Mouse (Mus musculus) frontal cortex, adult (tissue): ENCODE measurements around the gene Cyp11a1.

Experiments
- ATAC-seq: cut with Nextera tagmentation; 2 replicates; pipeline ENCODE4 v1.9.2; 2017; ENCODE audit warnings: mild to moderate bottlenecking, moderate library complexity, mixed read lengths; ENCODE audit not compliant: low TSS enrichment

The Cyp11a1 gene

GRCm38 (mm10) chr9:58008336-58009014, 2.3 kb downstream of the Cyp11a1 start:
- ATAC-seq, result peak; percentile 45; the same call in 1 of the 2 replicates

- peak; percentile 60 for ATAC-seq
These were observed 2.8 kb downstream of the Cyp11a1 start for GRCm38 (mm10) chr9:58009015-58009362.

- no peak for ATAC-seq
These were observed 3.4 kb downstream of the Cyp11a1 start for GRCm38 (mm10) chr9:58009588-58009987.

- no peak for ATAC-seq
These were observed 4.8 kb downstream of the Cyp11a1 start for GRCm38 (mm10) chr9:58011027-58011426.

- ATAC-seq, result no peak
These were observed 5.3 kb downstream of the Cyp11a1 start for GRCm38 (mm10) chr9:58011552-58011951.

DNA sequence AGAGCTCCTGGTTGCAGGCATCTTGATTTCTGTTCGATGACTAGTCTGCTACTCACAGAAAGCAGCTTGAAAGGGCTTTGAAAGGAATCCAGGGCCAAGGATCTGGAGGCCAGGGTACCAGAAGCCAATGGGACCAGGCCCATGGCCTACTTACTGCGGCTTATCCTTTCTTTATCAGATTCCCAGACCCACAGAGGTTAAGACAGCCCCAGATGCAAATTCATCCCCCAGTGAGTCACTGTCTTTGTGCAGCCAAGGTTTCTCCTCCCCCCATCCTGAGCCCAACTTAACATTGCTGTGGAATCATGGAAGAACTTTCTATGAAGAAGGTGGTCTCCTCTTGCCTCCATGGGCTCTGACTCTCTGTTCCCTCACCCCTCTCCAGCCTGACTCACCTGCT, 6.3 kb downstream of the Cyp11a1 start:
- 0 out of 2 replicates have a peak, but pooled peaks have one; percentile 15 for ATAC-seq

GRCm38 (mm10) chr9:58012935-58013334, 6.7 kb downstream of the Cyp11a1 start:
- 0 out of 2 replicates have a peak, but pooled peaks have one; percentile 38 for ATAC-seq

GRCm38 (mm10) chr9:58014393-58015160, 8.4 kb downstream of the Cyp11a1 start:
- ATAC-seq, result no peak

- ATAC-seq, result no peak
These were observed 9.6 kb downstream of the Cyp11a1 start for GRCm38 (mm10) chr9:58015856-58016255.

DNA sequence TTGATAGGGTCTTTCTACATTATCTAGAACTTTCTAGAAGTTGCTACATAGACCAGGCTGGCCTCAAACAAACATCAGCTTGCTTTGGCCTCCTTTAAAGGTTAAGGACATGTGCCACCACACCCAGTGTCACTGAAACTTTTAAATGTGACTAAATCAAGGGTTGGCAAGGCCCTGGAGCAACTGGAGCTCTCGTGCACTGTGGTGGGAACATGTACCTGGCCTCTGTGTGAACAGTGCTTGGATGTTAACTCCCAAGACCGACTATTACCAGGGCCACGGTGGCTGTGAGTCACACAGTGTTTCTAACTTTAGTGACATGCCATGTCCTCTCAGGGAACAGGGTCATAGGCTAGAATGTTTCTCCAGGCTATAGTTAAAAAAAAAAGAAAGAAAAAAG, 10.8 kb downstream of the Cyp11a1 start:
- ATAC-seq, result no peak

DNA sequence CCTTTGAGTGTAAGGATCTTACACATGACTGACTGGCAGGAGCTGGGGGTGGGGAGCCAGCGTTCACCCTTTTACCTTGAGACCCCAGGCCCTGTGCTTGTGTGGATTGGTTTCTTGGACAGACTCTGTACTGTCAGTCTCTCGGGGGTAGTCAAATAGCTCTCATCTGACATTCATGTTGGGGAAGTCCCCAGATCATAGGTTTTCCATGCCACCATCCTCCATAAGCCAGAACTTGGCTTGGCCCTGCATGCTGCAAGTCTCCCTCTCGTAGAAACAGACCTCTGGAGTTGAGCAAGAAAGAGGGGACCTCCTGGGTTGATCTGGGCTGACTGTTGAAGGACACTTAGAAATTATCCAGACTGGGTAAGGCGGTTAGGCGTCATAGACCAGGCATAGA, 12.2 kb downstream of the Cyp11a1 start:
- no peak for ATAC-seq

GRCm38 (mm10) chr9:58025995-58026394, 19.8 kb downstream of the Cyp11a1 start:
- no peak for ATAC-seq

DNA sequence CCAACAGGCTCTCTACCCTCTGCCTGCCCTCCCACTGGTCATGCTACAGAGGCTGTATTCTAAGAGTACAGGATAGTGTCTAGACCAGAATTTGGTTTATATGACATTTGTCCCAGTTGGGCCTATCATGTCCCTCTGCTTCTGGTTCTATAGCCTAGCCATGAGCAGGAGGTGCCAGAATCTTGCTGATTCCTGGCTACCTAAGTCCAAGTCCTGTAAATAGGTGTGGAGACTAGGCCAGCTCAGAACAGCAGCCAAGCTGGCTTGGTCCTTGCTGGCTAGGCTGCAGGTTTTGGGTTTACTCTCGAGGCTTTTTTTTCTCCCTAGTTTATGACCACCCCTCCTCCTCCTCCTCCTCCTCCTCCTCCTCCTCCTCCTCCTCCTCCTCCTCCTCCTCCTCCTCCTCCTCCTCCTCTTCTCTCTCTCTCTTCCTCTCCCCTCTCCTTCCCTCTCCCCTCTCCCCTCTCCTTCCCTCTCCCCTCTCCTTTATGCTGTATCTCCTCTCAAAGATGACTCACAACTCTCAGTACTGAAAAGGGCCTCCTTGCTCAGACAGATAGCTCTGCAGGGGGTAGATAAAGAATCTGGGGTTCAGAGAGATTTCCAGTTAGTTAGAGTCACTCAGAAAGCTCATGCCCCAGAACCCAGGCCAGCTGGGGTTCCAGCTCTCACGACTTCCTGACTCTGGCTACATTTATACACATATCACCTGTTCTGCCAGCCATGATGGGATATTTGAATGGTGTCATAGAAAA, 21.4 kb downstream of the Cyp11a1 start:
- ATAC-seq, result no peak; the same call in 1 of the 2 replicates

DNA sequence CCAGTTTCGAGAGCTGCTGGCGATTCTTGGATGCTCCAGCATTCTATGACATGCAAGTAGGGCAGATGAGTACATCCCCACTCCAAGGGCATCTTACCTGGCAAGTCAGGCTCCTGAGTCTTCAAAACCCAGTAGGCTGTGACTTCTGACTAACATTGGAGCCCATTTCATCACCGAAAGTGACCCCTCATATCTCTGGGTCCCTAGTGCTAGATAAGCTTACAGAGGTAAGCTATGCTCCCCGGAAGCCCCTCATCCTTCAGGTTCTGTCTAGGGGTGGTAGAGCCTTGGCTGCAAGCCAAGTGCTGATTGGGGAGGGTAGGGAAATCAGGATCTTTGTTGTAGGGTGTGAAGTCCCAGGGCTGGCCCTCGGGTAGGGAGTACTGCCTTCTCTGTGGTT, 22.6 kb downstream of the Cyp11a1 start:
- no peak for ATAC-seq

DNA sequence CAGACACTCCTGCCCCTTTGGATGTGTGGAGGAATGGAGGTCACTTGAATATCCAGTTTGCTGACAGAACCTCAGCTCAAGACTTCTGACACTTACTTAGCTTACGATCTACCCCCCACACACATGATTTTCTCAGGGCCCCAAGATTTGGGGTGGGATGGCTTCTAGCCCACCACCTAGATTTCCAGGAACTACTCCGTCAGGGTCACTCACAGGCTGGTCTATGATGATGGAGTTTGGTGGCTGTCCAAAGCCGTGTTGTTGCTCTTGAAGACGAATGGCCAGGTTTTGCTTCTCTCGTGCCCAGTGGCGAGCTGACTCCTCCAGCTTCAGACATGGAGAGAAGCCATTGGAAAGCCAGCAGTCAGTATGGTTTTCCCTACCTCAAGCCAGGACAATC, 23.4 kb downstream of the Cyp11a1 start:
- no peak for ATAC-seq

DNA sequence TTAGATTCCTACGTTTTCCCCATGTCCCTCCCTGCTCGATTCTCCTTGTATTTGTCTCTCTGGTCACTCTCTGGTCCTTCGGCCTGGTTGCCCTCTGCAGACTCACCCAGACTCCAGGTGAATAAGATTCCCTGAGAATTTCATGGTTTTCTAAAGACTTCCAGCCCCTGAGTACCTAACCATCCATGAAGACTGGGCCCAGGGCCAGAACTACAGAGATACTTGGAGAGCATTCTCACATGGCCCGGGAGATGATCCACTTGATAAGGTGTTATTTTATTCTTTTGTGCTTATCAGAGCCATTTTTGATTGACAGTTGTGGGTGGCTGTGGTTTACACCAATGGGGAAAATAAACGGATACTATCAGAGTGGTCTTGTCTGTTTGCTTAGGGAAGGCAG, 25.7 kb downstream of the Cyp11a1 start:
- no peak for ATAC-seq

GRCm38 (mm10) chr9:58035519-58035918, 29.3 kb downstream of the Cyp11a1 start:
- peak; percentile 76 for ATAC-seq

DNA sequence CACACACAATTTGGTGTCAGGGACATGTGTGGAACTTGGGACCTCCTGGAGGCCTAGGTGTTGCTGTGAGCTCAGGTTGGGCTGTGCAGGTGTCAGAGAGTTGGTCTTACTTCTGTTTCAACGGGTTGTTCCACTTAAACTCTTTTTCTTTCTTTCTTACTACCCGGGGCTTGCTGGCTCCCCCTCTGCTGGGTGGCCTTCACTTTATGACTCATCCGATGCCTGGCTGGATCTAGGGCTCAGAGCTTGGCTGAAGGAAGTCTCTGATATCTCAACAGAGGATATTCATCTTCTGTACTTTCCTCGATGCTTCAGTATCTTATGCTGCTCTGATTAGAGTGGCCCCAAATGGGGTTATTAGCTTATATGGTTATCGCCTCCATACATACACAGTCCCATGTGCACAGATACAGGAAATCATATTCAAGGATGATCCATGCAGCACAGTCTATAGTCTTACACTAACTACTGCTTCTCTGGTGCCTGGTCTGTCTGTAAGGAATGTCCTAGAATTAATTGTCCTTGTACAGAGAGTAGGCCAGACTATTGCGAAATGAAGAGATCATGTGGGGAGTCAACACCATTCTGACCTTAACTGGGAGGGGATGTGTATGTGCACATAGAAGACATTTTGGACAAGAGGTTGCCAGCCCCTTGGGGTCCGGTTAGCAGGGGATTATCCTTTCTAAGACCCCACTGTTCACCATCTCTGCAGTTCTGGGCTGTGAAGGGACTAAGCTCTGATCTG, 29.9 kb downstream of the Cyp11a1 start:
- peak; percentile 24; the same call in 1 of the 2 replicates for ATAC-seq

GRCm38 (mm10) chr9:58036961-58037360, 30.8 kb downstream of the Cyp11a1 start:
- no peak for ATAC-seq

DNA sequence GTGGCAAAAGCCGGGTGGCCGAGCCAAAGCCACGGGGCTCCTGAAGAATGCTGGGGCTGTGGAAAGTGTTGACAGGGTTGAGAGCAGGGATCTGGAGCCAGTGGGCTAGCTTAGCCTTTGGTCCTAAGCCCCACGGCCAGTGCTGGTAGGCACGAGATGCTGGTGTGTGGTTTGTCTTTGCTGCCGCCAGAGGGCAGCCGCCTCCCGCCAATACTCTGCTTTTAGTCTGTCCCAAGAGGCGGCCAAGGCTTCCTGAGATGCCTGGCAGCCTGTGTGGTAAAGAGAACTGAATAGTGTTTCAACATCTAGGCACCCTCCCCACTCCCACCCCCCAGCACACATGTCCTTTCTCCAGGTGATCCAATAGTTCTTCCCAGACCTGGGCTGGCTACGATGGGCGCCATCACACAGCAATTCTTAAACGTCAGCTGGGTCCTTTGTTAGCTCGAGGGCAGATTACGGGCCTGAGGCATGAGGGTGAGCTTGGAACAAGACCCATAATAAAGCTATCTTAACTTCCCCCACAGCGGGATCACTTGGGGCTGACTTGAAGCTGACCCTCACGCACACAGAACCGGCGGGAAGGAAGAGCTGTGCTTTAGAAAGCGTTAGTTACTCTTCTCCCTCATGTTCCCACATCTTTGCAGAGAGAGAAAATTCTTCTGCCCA, 32.4 kb downstream of the Cyp11a1 start:
- peak; percentile 68 for ATAC-seq

GRCm38 (mm10) chr9:58040977-58041376, 34.8 kb downstream of the Cyp11a1 start:
- no peak for ATAC-seq
